Mouse (Mus musculus): ENCODE results near the gene Coro1c. TPM values are rescaled to one million over a fixed set of nuclear protein-coding genes. Genes with fewer than 3 reads are reported as not detected.
A peak's percentile ranks its signal among the peaks of the same experiment; 100 is the strongest.

The Coro1c gene
- polyA plus RNA-seq, 1 experiment from 2014 or later, result 173 TPM

- Histone ChIP-seq H3K9me3 (no peaks in the 10 kb centered on the region), H3K4me3 (replicated peaks) (no peak overlapping the region), H3K9ac (no peak overlapping the region), H3K36me3 (no peaks in the 10 kb centered on the region), H3K27me3 (replicated peaks) (no peaks in the 10 kb centered on the region), H3K27ac (peak overlapping the region; percentile 54; the same call in 1 of the 2 replicates), H3K4me1 (replicated peaks) (peaks cover 36% of the 10 kb centered on the region), H3K4me2 (replicated peaks) (no peak overlapping the region)
- 70% methylated on average over 18 of the region's 18 CpGs for WGBS
- ATAC-seq, result no peak
These were observed 17.7 kb downstream of the Coro1c start for GRCm38 (mm10) chr5:113890874-113891273.

- H3K4me1 ChIP-seq (replicated peaks), result peaks cover 40% of the 10 kb centered on the region
- no peaks in the 10 kb centered on the region for H3K9me3 ChIP-seq
- peak overlapping the region; percentile 69; the same call in 1 of the 2 replicates for H3K27ac ChIP-seq
- no peak overlapping the region for H3K9ac ChIP-seq
- H3K4me2 ChIP-seq (replicated peaks), result no peak overlapping the region
- H3K36me3 ChIP-seq, result no peaks in the 10 kb centered on the region
- ATAC-seq, result no peak
- WGBS, result 37% methylated on average over 4 of the region's 4 CpGs
- H3K4me3 ChIP-seq (replicated peaks), result no peak overlapping the region
- H3K27me3 ChIP-seq (replicated peaks), result no peaks in the 10 kb centered on the region
These were observed 18.6 kb downstream of the Coro1c start for GRCm38 (mm10) chr5:113889912-113890311.

- 0 out of 2 replicates have a peak, but pooled peaks have one; percentile 19 for ATAC-seq
- Histone ChIP-seq H3K9me3 (no peaks in the 10 kb centered on the region), H3K27me3 (replicated peaks) (no peaks in the 10 kb centered on the region), H3K4me3 (replicated peaks) (no peak overlapping the region), H3K27ac (peak overlapping the region; percentile 69), H3K36me3 (no peaks in the 10 kb centered on the region), H3K9ac (no peak overlapping the region), H3K4me2 (replicated peaks) (peak overlapping the region; percentile 24; the same call in 1 of the 2 replicates), H3K4me1 (replicated peaks) (peaks cover 43% of the 10 kb centered on the region)
- 25% methylated on average over 19 of the region's 19 CpGs for WGBS
These were observed 19.2 kb downstream of the Coro1c start for GRCm38 (mm10) chr5:113889181-113889906.

- H3K27ac ChIP-seq, result no peak overlapping the region
- peaks cover 53% of the 10 kb centered on the region for H3K4me1 ChIP-seq (replicated peaks)
These were observed 20.3 kb downstream of the Coro1c start for GRCm38 (mm10) chr5:113888186-113888795.

GRCm38 (mm10) chr5:113887132-113887531 is 21.4 kb downstream of the Coro1c start:
- no peaks in the 10 kb centered on the region for H3K27me3 ChIP-seq (replicated peaks)
- ATAC-seq, result peak; percentile 52
- peak overlapping the region; percentile 23; the same call in 1 of the 2 replicates for H3K27ac ChIP-seq
- no peak overlapping the region for H3K4me2 ChIP-seq (replicated peaks)
- no peak overlapping the region for H3K9ac ChIP-seq
- peaks cover 63% of the 10 kb centered on the region for H3K4me1 ChIP-seq (replicated peaks)
- H3K36me3 ChIP-seq, result no peaks in the 10 kb centered on the region
- H3K4me3 ChIP-seq (replicated peaks), result no peak overlapping the region
- 21% methylated on average over 11 of the region's 11 CpGs for WGBS
- no peaks in the 10 kb centered on the region for H3K9me3 ChIP-seq

More at GRCm38 (mm10) chr5:113888186-113888795, 20.3 kb downstream of the Coro1c start:
- Histone ChIP-seq H3K9ac (no peak overlapping the region), H3K36me3 (no peaks in the 10 kb centered on the region), H3K27me3 (replicated peaks) (no peaks in the 10 kb centered on the region), H3K4me2 (replicated peaks) (no peak overlapping the region), H3K4me3 (replicated peaks) (no peak overlapping the region), H3K9me3 (no peaks in the 10 kb centered on the region)
- no peak for ATAC-seq
- WGBS, result 87% methylated on average over 5 of the region's 5 CpGs

- H3K36me3 ChIP-seq, result peaks cover 3% of the 10 kb centered on the region; the same call in 1 of the 2 replicates
- H3K27me3 ChIP-seq (replicated peaks), result no peaks in the 10 kb centered on the region
- peaks cover 61% of the 10 kb centered on the region for H3K4me1 ChIP-seq (replicated peaks)
- no peak overlapping the region for H3K9ac ChIP-seq
- no peak for ATAC-seq
- no peak overlapping the region for H3K27ac ChIP-seq
- H3K4me3 ChIP-seq (replicated peaks), result no peak overlapping the region
- WGBS, result 74% methylated on average over 8 of the region's 8 CpGs
- no peaks in the 10 kb centered on the region for H3K9me3 ChIP-seq
- no peak overlapping the region for H3K4me2 ChIP-seq (replicated peaks)
These were observed 22.9 kb downstream of the Coro1c start for GRCm38 (mm10) chr5:113885623-113886022.

- WGBS, result 79% methylated on average over 7 of the region's 7 CpGs
- Histone ChIP-seq H3K4me3 (replicated peaks) (no peak overlapping the region), H3K4me1 (replicated peaks) (peaks cover 58% of the 10 kb centered on the region), H3K36me3 (peaks cover 3% of the 10 kb centered on the region; the same call in 1 of the 2 replicates), H3K27ac (no peak overlapping the region), H3K4me2 (replicated peaks) (no peak overlapping the region), H3K9ac (no peak overlapping the region), H3K27me3 (replicated peaks) (no peaks in the 10 kb centered on the region), H3K9me3 (no peaks in the 10 kb centered on the region)
- no peak for ATAC-seq
These were observed 23.8 kb downstream of the Coro1c start for GRCm38 (mm10) chr5:113884750-113885149.

- Histone ChIP-seq H3K9me3 (no peaks in the 10 kb centered on the region), H3K4me3 (replicated peaks) (no peak overlapping the region), H3K9ac (no peak overlapping the region), H3K27me3 (replicated peaks) (no peaks in the 10 kb centered on the region), H3K4me1 (replicated peaks) (peaks cover 54% of the 10 kb centered on the region), H3K27ac (peak overlapping the region; percentile 71), H3K4me2 (replicated peaks) (peak overlapping the region; percentile 30; the same call in 1 of the 2 replicates), H3K36me3 (peaks cover 3% of the 10 kb centered on the region; the same call in 1 of the 2 replicates)
- 35% methylated on average over 3 of the region's 3 CpGs for WGBS
- no peak for ATAC-seq
These were observed 25.2 kb downstream of the Coro1c start for GRCm38 (mm10) chr5:113883384-113883771.

- H3K9ac ChIP-seq, result peak overlapping the region; percentile 27
- WGBS, result 48% methylated on average over 15 of the region's 15 CpGs
- peak overlapping the region; percentile 71 for H3K27ac ChIP-seq
- peaks cover 3% of the 10 kb centered on the region; the same call in 1 of the 2 replicates for H3K36me3 ChIP-seq
- no peak for ATAC-seq
- H3K9me3 ChIP-seq, result no peaks in the 10 kb centered on the region
- no peaks in the 10 kb centered on the region for H3K27me3 ChIP-seq (replicated peaks)
- H3K4me2 ChIP-seq (replicated peaks), result peak overlapping the region; percentile 30; the same call in 1 of the 2 replicates
- H3K4me1 ChIP-seq (replicated peaks), result peaks cover 56% of the 10 kb centered on the region
- H3K4me3 ChIP-seq (replicated peaks), result no peak overlapping the region
These were observed 25.8 kb downstream of the Coro1c start for GRCm38 (mm10) chr5:113882566-113883383.

GRCm38 (mm10) chr5:113881136-113881535 is 27.4 kb downstream of the Coro1c start:
- Histone ChIP-seq H3K4me2 (replicated peaks) (no peak overlapping the region), H3K27ac (no peak overlapping the region), H3K27me3 (replicated peaks) (no peaks in the 10 kb centered on the region), H3K36me3 (peaks cover 5% of the 10 kb centered on the region; the same call in 1 of the 2 replicates), H3K9ac (no peak overlapping the region), H3K9me3 (no peaks in the 10 kb centered on the region), H3K4me1 (replicated peaks) (peaks cover 55% of the 10 kb centered on the region), H3K4me3 (replicated peaks) (no peak overlapping the region)
- ATAC-seq, result no peak
- WGBS, result 94% methylated on average over 14 of the region's 14 CpGs

GRCm38 (mm10) chr5:113878943-113879617 is 29.5 kb downstream of the Coro1c start:
- ATAC-seq, result peak; percentile 88
- no peak overlapping the region for H3K9ac ChIP-seq
- H3K4me2 ChIP-seq (replicated peaks), result peak overlapping the region; percentile 21
- H3K27me3 ChIP-seq (replicated peaks), result no peaks in the 10 kb centered on the region
- H3K36me3 ChIP-seq, result peaks cover 18% of the 10 kb centered on the region; the same call in 1 of the 2 replicates
- WGBS, result 74% methylated on average over 17 of the region's 17 CpGs
- H3K4me3 ChIP-seq (replicated peaks), result no peak overlapping the region
- peak overlapping the region; percentile 74 for H3K27ac ChIP-seq
- H3K9me3 ChIP-seq, result no peaks in the 10 kb centered on the region
- H3K4me1 ChIP-seq (replicated peaks), result peaks cover 47% of the 10 kb centered on the region

Measured in intestine, embryonic 15.5 days (tissue).